Mouse (Mus musculus) lung, adult 2 months (tissue): Measurements from ENCODE around the gene F2rl1. TPM values are rescaled to one million over a fixed set of nuclear protein-coding genes. Genes with fewer than 3 reads are reported as not detected.
A peak's percentile ranks its signal among the peaks of the same experiment; 100 is the strongest.

Experiments used
- DNase-seq: peaks from one replicate; pipeline ENCODE4 v3.0.0; 2022
- H3K4me1 ChIP-seq: fragments of 200-500 bp; 2 replicates; pipeline ENCODE4 v1.6.1; 2011; ENCODE audit warnings: low read length; ENCODE audit not compliant: control insufficient read depth, insufficient read depth
- H3K4me3 ChIP-seq: fragments of 200-500 bp; replicated peaks from 2 replicates; pipeline ENCODE3; 2011; ENCODE audit warnings: low read depth, mild to moderate bottlenecking, control low read depth, low read length; ENCODE audit errors: extremely low read depth
- CTCF ChIP-seq: fragments of 200-500 bp; IDR thresholded peaks from 2 replicates; pipeline ENCODE4 v1.5.1; 2011; ENCODE audit warnings: mild to moderate bottlenecking, low read length, control low read depth; ENCODE audit not compliant: insufficient read depth
- POLR2A ChIP-seq: fragments of 200-500 bp; IDR thresholded peaks from 2 replicates; pipeline ENCODE4 v1.6.1; 2011; ENCODE audit warnings: low read depth, mild to moderate bottlenecking, control low read depth, low read length, borderline replicate concordance; ENCODE audit errors: extremely low read depth
- WGBS: fragments of 180-500 bp; shearing (Covaris S2); methylation state at CpG from one replicate; pipeline ENCODE4 v1.1.7; 2018; 5-methylcytosine and 5-hydroxymethylcytosine counted together
- polyA plus RNA-seq: library from polyadenylated mRNA; depleted of rRNA; stranded (reverse); fragments of >200 nt; gene quantifications from 2 replicates; pipeline ENCODE4 v1.2.3, GENCODE M21; 2012

The F2rl1 gene
- polyA plus RNA-seq, 1 experiment: 12.4 TPM

DNA sequence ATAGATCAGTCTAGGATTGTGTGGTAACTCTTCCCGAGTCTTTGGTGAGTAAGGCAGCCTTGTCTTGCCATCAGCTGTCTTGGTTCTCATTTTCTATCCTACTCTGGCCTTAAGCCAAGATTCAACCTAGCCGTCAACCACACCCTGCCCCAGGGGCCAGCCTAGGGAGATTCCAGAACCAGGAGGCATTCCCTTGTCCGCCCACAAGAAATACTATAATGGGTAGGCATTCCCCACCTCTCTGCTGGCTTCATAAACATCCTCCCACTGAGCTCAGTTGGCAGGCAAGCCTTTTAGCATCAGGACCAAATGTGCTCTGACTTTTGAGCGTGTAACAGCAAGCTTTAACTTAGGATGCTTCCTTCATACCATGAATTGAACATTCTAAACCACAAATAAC, 10.3 kb downstream of the F2rl1 start:
- TF ChIP-seq POLR2A (no peak), CTCF (no peak)
- DNase-seq: no peak
- H3K4me3 ChIP-seq: no peak overlapping the region
- 55% methylated on average over 4 of the region's 4 CpGs for WGBS
- no peaks in the 10 kb centered on the region for H3K4me1 ChIP-seq

DNA sequence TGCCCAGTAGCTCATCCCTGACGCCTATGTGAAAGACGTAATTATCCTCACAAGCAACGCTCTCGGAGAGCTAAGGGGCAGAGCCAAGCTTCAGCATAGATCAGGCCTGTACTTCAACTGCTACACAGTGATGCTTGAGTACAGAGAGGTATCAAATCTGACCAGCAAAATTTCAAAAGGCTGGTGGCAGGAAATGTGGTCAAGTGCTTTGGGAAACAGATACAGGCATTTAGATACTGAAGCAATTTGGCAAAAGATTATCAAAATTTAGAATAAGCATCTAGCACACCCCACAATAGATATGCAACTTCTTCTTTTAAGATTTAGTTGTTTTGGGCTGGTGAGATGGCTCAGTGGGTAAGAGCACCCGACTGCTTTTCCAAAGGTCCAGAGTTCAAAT, 15.0 kb downstream of the F2rl1 start:
- no peak for DNase-seq
- no peak for TF ChIP-seq CTCF
- TF ChIP-seq POLR2A: no peak
- H3K4me1 ChIP-seq: no peaks in the 10 kb centered on the region
- H3K4me3 ChIP-seq: no peak overlapping the region
- WGBS: 94% methylated on average over 5 of the region's 5 CpGs

DNA sequence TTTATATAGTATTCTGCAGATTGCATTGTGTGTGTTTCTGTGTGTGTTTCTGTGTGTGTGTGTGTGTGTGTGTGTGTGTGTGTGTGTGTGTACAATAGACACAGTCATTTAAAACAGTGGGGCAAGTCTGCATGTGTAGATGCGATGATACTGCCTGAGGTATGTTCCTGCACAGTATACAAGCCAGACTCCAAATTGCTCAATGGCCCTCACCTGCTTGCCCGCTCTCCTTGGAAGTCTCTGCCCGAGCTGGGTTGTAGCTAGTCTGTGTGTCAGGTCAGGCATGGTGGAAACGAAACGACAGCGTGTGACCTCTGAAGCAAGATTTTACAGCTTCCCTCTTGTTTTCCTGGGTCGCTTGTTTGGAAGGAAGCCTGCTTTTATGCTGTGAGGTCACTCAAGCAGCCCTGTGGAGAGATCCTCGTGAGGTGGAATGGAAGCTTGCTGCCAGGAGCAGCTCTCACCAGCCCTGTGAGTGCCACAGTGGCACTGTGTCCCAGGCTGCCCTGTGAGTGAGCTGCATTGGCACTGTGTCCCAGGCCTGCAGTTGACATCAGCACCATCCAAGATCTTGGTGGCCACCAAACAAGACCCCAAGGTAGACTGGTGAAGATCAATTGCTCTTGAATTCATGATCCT, 21.6 kb downstream of the F2rl1 start:
- H3K4me3 ChIP-seq: no peak overlapping the region
- WGBS: 51% methylated on average over 8 of the region's 8 CpGs
- TF ChIP-seq CTCF (no peak), POLR2A (no peak)
- H3K4me1 ChIP-seq: no peaks in the 10 kb centered on the region
- DNase-seq: peak; percentile 31

DNA sequence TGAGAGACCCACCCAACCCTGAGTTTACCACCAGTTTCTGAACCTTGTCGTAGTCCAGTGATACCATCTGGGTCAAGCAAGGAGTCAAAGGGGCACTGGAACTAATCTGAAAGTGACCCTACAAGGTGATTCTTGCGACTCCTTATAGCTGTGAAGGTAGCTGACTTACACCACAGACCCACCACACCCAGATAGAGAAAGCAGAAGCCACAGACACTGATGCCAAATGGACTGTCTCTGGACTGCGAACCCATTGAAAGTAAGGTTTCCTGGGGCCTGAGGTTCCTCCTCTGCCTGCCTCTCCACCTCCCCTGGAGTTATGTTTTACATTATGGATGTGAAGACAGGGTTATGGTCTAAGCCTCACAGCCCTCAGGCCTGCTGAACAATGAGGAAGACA, 28.4 kb downstream of the F2rl1 start:
- TF ChIP-seq POLR2A (no peak), CTCF (no peak)
- 92% methylated on average over 3 of the region's 3 CpGs for WGBS

DNA sequence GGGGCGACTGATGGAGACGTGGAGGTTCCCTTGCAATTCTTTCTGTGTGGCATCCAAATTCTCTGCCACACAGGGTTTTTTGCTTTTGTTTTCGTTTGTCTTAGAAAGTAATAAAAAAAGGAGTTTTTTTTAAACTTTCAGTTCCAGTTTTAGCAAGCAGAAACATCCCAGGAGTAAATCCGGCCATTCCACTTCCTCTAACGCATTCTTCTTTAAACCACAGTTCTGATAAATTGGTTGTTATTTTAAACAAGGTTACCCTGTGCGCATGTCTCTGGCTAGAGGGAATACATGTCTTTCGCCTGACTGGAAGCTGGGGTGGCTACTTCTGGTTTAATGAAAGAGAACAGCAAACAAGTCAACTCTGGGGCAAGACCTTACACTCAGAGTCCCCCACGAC, 30.2 kb downstream of the F2rl1 start:
- Histone ChIP-seq H3K4me3 (no peak overlapping the region), H3K4me1 (no peaks in the 10 kb centered on the region)
- 56% methylated on average over 8 of the region's 8 CpGs for WGBS
- no peak for DNase-seq
- TF ChIP-seq POLR2A (no peak), CTCF (no peak)

More for the DNA sequence above, 28.4 kb downstream of the F2rl1 start:
- DNase-seq: no peak
- Histone ChIP-seq H3K4me3 (no peak overlapping the region), H3K4me1 (no peaks in the 10 kb centered on the region)

DNA sequence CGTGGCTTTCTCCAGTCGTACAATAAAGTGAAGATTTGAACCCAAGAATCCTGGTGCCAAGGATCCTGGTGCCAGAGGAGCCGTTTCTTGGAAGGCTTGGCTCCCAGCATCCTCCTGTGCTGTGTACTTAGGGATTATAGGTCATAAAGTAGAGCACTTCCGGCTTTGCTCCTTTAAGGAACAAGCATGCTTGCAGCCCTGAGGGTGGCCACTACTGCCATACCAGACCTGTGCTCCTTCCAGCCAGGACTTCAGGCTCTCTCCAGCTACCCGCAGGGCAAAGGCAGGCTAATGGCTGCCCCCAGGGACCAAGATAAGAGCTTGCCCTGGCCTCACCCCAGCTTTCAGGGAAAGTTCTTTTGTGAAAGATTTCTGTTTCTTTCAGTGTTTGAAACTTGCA, 31.7 kb downstream of the F2rl1 start:
- WGBS: 65% methylated on average over 5 of the region's 5 CpGs
- H3K4me1 ChIP-seq: no peaks in the 10 kb centered on the region
- no peak overlapping the region for H3K4me3 ChIP-seq
- DNase-seq: no peak
- TF ChIP-seq CTCF (no peak), POLR2A (no peak)

DNA sequence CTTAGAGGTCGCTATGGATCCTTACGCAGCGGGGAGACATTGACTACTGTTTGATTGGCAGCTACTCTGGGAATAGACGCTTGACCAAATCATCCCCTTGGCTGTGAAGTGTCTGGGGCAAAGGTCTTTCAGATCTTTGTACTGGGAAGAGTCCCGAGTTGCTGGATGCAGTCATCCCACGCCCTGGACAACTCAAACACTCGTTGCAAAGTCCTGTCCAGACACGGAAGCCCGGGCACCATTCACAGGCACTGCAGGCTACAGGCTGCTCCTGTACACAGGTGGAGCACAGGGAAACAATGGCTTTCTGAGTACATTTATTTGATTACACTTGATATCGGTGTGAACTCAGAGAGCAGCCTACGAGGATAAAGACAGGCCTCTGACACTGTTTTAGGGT, 33.7 kb downstream of the F2rl1 start:
- no peak for DNase-seq
- H3K4me3 ChIP-seq: no peak overlapping the region
- no peak for TF ChIP-seq POLR2A
- no peak for TF ChIP-seq CTCF
- 66% methylated on average over 11 of the region's 11 CpGs for WGBS
- H3K4me1 ChIP-seq: no peaks in the 10 kb centered on the region

DNA sequence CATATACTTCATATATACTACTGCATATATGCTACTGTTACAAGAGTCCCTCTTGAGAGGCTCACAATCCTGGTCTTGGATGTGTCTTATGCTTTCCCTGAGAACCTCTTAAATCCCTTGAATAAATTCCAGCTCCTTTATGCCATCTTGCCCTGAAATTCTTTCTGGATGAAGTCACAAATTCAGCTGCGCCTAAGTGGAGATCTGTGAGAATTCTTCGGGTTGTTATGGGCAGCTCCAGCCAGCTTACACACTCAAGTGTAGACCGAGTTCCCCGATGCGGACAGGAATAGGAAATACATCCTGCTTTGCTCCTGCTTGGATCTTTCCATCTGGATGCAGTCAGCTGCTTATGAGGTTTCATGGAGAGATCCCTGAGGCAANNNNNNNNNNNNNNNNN, 40.4 kb downstream of the F2rl1 start:
- 13% methylated on average over 5 of the region's 5 CpGs for WGBS
- no peak for TF ChIP-seq CTCF
- TF ChIP-seq POLR2A: no peak
- H3K4me3 ChIP-seq: no peak overlapping the region
- no peaks in the 10 kb centered on the region; the same call in 1 of the 2 replicates for H3K4me1 ChIP-seq
- peak; percentile 23 for DNase-seq

DNA sequence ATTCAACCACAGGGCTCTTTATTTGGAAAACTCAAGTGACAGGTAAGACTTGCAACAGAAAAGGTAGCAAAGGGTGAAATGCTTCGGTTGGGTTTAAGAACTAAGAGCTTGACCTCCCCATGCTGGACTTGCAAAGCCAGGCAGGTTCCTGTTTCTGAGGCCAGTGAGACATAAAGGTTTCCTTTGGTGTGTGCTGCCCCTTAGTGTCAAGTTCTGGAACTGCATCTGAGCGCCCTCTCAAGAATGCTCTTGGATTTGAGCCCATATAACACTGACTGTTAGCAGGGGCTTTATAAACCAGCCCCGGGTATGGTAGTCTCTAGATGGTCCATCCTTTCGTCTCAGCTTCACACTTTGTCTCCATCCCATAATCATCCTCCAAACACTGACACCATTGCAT, 43.6 kb downstream of the F2rl1 start:
- TF ChIP-seq POLR2A: no peak
- TF ChIP-seq CTCF: peak; percentile 65
- DNase-seq: peak; percentile 78
- WGBS: 8% methylated on average over 4 of the region's 4 CpGs
- H3K4me3 ChIP-seq: no peak overlapping the region
- H3K4me1 ChIP-seq: no peaks in the 10 kb centered on the region; the same call in 1 of the 2 replicates

DNA sequence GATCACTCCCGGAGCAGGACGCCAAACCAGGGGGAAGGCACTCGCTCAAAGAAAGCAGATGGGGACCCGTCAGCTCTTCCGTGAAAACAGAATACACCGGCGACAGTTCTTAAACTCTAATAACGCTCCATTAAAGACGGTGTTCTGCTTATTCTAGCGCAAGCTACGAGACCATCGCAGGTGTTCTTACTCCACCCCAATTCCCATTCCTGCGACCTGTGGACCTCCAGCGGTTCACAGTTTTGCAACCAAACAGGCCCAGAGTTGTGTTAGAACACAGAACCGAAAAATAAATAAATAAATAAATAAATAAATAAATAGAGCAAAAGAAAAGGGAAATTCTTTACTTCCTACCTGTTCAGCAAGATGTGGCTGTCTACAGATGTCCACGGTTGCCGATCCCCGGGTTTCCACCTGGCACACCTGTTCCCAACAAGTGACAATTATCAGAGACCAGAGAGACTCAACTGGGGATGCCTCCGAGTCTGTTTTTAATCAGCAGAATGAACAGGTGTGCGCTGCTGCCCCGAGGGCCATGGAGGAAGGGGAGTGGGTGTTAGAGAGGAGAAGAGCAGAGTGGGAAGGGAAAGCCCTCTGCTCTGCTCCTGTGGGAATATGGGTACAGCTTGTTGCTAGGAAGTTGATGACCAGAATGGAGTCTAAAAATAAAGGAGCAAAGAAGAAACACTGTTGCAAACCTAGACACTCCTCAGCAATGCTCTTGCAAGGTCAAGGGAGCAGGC, 46.2 kb downstream of the F2rl1 start, which contains the start of gene S100z:
TSS of gene S100z (minus strand) at position 51 of the 743 bp plus-strand sequence.
- 88% methylated on average over 21 of the region's 21 CpGs for WGBS
- Histone ChIP-seq H3K4me3 (no peak within 1 kb of the TSS), H3K4me1 (no peaks in the 10 kb centered on the region; the same call in 1 of the 2 replicates)
- TF ChIP-seq POLR2A (no peak), CTCF (no peak)
- no peak for DNase-seq
